Mouse (Mus musculus) gastrocnemius, adult 18-20 months (tissue): ENCODE data around the gene Ccdc9b. TPM values are rescaled to one million over a fixed set of nuclear protein-coding genes. Genes with fewer than 3 reads are reported as not detected.

Source experiments
- DNase-seq: peaks from one replicate; pipeline ENCODE4 v3.0.0; 2021; ENCODE audit warnings: low spot score
- total RNA-seq, 2 experiments: library from RNA; stranded (reverse); gene quantifications; 2 replicates each; pipeline ENCODE4 v1.2.3; 2021

Gene Ccdc9b
- total RNA-seq, 2 experiments from 2014 or later = 14.4 to 16.6 TPM

DNA sequence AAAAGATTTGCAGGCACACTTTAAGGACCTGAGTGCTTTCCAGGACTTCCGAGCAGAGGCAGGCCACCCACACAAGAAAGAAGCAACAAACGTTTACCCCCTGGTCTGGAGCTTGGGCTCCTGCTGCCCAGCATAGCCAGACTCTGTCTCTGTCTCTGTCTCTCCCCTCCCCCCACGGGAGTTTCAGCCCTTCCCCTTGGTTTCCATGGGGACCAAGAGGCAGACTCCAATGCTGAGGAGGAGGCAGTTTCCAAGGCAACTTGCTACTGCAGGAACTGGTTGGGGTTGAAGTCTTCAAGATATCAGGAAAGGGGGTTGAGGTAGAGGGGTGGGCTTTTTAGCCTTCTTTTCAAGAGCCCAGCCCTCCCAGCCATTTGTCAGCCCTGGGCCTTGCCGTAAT, 48.2 kb downstream of the Ccdc9b start:
- no peak for DNase-seq

DNA sequence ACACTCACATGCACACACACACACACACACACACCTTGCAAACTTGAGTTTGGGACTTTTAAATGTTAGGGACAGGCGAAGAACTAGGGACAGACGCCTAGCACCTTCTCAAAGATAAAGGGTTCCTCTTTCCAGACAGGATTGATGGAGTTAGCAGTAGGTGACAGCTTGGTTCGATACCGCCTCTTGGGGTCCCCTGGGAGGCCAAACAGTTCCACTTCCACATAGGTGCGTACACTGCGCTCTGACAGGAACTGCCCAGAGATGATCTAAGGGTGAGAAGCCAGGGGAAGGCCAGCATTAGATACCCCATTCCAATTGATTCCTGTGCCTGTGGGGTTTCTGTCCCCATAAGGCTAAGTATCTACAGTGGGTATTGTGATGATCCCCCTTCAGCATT, 48.8 kb downstream of the Ccdc9b start:
- no peak for DNase-seq

DNA sequence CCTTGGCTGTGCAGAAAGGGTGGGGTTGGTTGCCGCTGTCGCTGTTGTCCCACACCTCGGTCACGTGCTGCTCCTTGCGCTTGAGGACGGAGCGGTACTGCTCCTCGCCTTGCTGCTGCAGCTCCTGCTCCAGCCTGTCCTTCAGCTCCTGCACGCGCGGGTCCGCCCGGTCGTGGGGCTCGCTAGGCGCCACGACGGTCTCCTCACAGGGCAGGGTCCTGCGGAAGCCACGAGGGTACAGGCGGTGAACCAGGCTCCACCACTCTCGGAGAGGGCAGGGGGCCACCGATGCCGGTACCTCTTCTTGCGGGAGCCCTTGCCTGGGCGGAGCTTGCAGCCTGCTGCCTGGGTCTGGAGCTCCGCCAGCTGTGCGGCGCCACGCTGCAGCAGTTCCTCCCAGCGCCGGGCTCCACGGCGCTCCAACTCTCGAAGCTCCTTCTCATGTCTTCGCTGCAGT, 51.4 kb downstream of the Ccdc9b start:
- DNase-seq = peak; percentile 22

- DNase-seq = no peak
These were observed 52.7 kb downstream of the Ccdc9b start for GRCm38 (mm10) chr2:118709655-118710221.

DNA sequence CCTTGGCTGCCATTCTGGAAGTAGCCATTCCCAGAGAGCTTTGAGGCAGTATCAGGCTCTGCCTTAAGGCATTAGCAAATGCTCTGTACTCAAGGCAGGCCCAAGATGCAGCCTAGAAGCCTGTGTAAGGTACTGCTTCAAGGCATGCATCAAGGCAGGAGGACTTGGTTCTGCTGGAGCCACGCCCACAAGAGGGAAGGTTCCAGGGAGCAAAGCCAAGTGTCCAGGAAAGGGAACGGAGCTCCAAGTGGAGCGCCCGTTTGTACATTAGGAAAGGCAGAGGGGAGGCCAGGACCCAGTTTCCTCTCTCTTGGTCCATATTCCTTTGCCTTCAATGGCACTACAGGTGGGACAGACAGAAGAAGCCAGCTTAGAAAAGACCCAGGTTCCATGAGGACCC, 54.0 kb downstream of the Ccdc9b start:
- no peak for DNase-seq

DNA sequence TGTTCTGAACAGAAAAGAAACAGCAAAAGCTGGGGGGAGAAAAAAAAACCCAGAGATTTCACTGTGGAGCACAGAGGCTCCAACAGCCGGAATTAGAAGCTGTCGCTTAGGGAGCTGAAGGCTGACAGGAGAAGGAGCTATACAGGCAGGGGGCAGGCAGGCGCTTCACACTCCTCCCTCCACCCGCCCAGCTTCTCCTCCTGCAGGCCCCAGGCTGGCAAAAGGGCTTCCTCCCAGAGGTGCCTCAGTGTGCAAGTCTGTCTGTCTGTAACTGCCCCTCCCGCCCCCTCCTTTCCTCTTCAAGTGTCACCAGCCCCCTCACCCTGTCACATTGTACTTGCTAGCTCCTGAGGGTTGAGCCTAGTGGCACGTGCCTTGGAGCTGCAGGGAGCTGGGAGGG, 56.0 kb downstream of the Ccdc9b start:
- no peak for DNase-seq

Other genes with a start within 250 kb of the Ccdc9b start
- gene Bmf, start 213.0 kb downstream of the Ccdc9b start, total RNA-seq = 1 to 10 TPM; 2.1 to 2.2 TPM
- gene Bub1b, start 164.4 kb downstream of the Ccdc9b start, total RNA-seq = under 1 TPM; 0.21 to 0.71 TPM
- gene Pak6, start 99.4 kb downstream of the Ccdc9b start, total RNA-seq = not detected
- gene Ankrd63, start 58.7 kb downstream of the Ccdc9b start, total RNA-seq = not detected
- under 1 TPM; 0.12 to 0.23 TPM for gene Plcb2, start 34.2 kb downstream of the Ccdc9b start, total RNA-seq
- gene Inafm2, start 16.9 kb downstream of the Ccdc9b start, total RNA-seq = 1 to 10 TPM; 5.3 TPM
- gene Phgr1, start 10.1 kb upstream of the Ccdc9b start, total RNA-seq = not detected
- under 1 TPM in 1 of 2 experiments, not detected in 1; 0.02 TPM for gene Disp2, start 17.1 kb upstream of the Ccdc9b start, total RNA-seq
- gene Knstrn, start 51.3 kb upstream of the Ccdc9b start, total RNA-seq = under 1 TPM; 0.07 to 0.55 TPM
- 100 to 1,000 TPM; 122 to 164 TPM for gene Ivd, start 99.3 kb upstream of the Ccdc9b start, total RNA-seq
- 1 to 10 TPM; 4.5 to 6.0 TPM for gene Bahd1, start 137.7 kb upstream of the Ccdc9b start, total RNA-seq
- 1 to 10 TPM; 1.7 to 2.3 TPM for gene Chst14, start 163.8 kb upstream of the Ccdc9b start, total RNA-seq